Mouse (Mus musculus): ENCODE results near the gene Cds1.

The Cds1 gene

GRCm38 (mm10) chr5:101764554-101765347, at the start of gene Cds1:
Gene Cds1 (plus strand): TSS chr5:101765130.
- peak; percentile 26 to 46 for DNase-seq (ENCODE audit: low spot score in 2 of 2)

DNA sequence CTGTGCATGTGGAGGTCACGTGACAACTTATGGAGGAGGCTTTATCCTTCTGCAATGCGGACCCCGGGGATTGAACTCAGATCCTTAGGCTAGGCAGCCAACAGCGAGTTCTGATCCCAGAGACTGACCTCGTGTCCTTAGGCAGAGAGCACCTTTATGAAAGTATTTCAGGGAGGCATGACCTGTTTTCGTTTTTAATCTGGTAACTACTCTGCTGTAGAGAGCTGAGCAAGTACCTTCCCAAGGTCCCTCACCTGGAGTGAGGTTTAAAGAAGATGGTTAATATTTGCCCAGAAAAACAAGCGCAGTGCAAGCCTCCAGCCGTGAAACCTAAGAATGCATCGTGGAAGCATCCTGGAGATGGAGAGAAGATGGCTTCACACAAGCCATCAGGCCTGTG, 40.7 kb upstream of the Cds1 start:
- no peak for DNase-seq (ENCODE audit: low spot score in 2 of 2)

- DNase-seq (ENCODE audit: low spot score in 2 of 2): no peak
Measured at GRCm38 (mm10) chr5:101724756-101725155, 40.2 kb upstream of the Cds1 start.

- no peak for DNase-seq (ENCODE audit: low spot score in 2 of 2)
Measured at GRCm38 (mm10) chr5:101725703-101726102, 39.2 kb upstream of the Cds1 start.

GRCm38 (mm10) chr5:101726371-101726770, 38.6 kb upstream of the Cds1 start:
- DNase-seq (ENCODE audit: low spot score in 2 of 2): no peak

GRCm38 (mm10) chr5:101728304-101728905, 36.5 kb upstream of the Cds1 start:
- DNase-seq (ENCODE audit: low spot score in 2 of 2): no peak

DNA sequence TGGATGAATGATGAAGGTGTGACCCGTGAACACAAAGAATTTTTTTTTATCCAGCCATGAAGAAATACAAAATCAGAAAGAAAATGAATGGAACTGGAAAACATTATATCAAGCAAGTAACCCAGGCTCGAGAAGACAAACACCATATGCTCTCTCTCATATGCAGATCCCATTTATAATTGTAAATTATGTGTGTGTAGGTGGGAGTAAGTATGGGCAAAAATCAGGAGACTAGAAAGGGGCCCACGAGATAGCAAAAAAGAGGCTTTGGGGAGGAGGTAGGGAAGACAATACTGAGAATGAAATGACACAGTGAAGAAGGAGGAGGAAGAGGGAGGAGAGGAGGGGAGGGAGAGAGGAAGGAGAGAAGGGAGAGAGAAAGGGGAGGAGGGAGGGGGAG, 27.6 kb upstream of the Cds1 start:
- no peak for DNase-seq (ENCODE audit: low spot score in 2 of 2)

- no peak for DNase-seq (ENCODE audit: low spot score in 2 of 2)
Measured at GRCm38 (mm10) chr5:101740471-101741223, 24.3 kb upstream of the Cds1 start.

DNA sequence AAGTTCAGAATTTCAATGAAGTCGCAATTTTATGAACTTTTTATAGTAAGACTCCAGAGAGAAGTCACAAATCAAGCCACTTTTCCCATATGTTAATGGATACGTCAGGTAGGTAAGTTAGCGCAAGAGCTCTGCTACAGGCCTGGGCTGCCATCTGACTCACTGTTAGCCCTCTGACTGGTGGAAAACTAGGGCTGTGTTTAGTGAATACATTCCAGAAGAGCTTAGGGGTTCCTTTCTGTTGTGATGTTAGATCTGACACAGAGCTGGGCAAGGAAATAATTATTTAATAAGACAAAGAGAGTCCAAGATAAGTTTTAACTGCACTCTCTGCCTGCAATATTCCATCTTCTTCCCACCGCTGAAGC, 23.7 kb upstream of the Cds1 start:
- DNase-seq (ENCODE audit: low spot score in 2 of 2): no peak

DNA sequence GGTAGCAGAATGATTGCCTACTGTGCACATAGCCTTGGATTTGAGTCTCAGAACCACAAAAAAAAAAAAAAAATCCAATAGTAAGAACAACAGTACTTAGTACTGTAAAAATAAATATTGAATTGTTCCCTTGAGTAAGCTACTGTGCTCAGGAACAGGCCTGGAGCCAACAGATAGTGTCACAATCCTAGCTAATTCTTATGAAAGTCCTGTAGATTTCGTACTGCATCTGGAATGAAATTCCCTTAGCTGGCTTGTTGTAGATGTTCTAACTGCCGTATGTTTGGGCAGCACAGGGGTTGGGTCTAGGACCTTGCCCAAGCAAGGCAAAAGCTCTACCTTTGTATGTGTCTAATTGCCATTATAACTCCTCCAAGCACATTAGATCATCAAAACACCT, 22.9 kb upstream of the Cds1 start:
- no peak for DNase-seq (ENCODE audit: low spot score in 2 of 2)

DNA sequence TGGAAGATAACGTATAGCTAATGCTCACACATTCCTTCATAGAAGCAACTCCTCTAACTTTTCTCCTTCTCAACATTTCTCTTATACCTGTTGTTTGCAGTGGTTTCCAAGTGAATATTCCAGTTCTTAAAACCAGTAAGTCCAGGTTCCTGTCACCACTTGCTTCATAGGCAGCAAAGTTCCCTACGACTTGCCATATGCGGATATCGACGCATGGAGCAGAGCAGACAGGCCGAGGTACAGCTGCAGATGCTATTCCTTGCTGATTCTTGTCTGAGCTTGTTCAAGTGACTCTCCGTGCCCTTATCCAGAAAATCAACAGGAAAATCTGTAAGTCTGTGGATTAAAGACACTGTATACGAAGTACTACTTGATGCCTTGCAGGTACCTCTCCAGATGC, 22.5 kb upstream of the Cds1 start:
- DNase-seq (ENCODE audit: low spot score in 2 of 2): no peak

DNA sequence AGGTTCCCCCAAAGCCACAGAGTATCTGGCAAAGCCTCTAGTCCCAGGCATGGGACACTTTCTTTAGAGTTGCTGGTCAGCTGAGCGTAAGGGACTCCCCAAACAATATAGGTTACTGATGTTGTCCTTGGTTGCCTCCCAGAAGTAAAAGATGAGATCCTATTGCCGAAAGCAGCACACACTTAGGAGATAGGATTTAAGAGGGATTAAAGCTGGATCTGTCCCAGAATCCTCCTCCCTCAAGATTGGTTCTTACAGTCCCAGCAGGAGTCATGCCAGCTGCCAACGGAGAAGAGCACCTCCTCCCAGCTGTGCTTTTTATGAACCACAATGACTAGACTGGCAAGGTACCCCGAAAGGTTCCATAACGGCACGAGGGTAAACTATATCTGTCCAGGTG, 20.0 kb upstream of the Cds1 start:
- DNase-seq (ENCODE audit: low spot score in 2 of 2): no peak

- no peak for DNase-seq (ENCODE audit: low spot score in 2 of 2)
Measured at GRCm38 (mm10) chr5:101753680-101754079, 11.2 kb upstream of the Cds1 start.

DNA sequence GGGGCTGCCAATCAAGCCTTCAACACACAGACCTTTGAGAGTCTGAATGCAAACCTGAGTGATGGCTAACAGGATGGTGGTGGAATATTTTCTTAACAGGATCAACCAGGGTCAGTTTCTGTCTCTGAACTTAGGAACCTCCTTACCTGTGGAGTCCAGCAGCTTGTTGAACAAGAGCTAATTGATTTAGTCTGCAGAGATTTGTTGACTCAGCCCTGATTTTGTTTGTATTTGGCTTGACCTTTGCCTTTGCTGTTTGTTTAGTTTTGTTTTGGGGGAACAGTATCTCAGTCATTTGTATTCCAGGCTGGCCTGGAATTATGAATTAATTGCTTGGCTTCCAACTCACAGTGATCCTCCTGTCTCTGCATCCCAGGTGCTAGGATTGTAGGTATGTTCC, 7.3 kb upstream of the Cds1 start:
- no peak for DNase-seq (ENCODE audit: low spot score in 2 of 2)

- no peak for DNase-seq (ENCODE audit: low spot score in 2 of 2)
Measured at GRCm38 (mm10) chr5:101761685-101762084, 3.2 kb upstream of the Cds1 start.

GRCm38 (mm10) chr5:101763571-101763970, 1.4 kb upstream of the Cds1 start:
- no peak for DNase-seq (ENCODE audit: low spot score in 2 of 2)

GRCm38 (mm10) chr5:101765390-101765901, 516 bp downstream of the Cds1 start:
- DNase-seq (ENCODE audit: low spot score in 2 of 2): no peak

DNA sequence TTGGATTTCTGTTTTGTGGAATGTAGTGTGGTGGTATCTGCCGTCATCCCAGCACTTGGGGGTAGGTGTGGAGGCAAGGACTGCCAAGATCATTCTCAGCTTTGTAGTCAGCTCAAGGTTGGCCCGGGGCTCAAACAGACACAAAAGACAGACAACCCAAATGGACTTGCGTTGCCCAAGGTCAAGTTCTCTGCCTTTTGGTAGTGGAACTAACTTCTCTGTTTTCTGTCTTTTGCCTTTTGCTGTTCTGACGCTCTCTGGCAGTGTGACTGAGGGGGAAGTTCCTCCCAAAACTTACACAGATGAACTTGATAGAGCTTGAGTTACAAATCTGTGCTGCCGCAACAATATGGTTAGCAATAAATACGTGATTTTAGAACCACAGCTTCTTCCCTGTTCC, 1.3 kb downstream of the Cds1 start:
- DNase-seq (ENCODE audit: low spot score in 2 of 2): no peak

- DNase-seq (ENCODE audit: low spot score in 2 of 2): no peak
Measured at GRCm38 (mm10) chr5:101767086-101767485, 2.2 kb downstream of the Cds1 start.

DNA sequence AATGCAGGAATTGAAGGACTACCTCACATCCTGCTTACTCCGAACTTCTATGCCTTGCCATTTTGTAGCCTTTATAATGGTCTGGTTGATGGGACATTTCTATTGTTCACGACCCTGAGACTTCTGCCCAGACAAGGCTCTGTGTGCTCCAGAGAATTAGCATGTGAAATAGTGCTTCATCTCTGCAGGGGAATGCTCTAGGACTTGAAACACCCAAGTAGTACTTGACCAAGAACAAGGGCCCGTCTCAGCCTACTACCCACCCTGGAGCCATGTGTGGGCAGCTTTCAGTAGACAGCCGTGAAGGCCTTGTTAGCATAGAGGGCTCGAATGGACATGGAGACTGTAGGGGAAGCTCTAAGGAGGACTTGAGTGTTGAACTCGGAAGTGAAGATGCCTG, 2.6 kb downstream of the Cds1 start:
- no peak for DNase-seq (ENCODE audit: low spot score in 2 of 2)

GRCm38 (mm10) chr5:101768558-101768957, 3.6 kb downstream of the Cds1 start:
- DNase-seq (ENCODE audit: low spot score in 2 of 2): no peak

GRCm38 (mm10) chr5:101772621-101773020, 7.7 kb downstream of the Cds1 start:
- DNase-seq (ENCODE audit: low spot score in 2 of 2): no peak

DNA sequence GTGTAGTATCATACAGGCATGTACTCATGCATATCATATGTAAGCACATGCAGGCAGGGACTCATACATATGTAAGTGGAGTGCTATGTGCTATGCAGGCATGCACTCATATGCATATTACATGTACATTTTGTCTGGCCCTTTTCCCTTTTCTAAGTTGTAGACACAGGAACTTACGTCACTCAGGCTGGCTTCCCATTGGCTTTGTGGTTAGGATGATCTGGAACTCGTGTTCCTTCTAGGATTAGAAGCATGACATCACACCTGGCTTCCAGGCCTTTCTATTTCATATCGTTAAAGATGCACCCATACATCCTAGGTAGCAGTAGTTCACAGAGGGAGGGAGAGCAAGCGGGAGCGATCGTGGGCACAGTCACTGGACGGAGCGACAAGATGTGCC, 10.3 kb downstream of the Cds1 start:
- DNase-seq (ENCODE audit: low spot score in 2 of 2): no peak

Data from spleen, postnatal 14 days (tissue).